Mouse (Mus musculus): Measurements from ENCODE around the gene Klhl26. TPM values are rescaled to one million over a fixed set of nuclear protein-coding genes. Genes with fewer than 3 reads are reported as not detected.

Klhl26 gene
- polyA plus RNA-seq, 1 experiment, result not detected

GRCm38 (mm10) chr8:70492664-70493640 is 16.2 kb upstream of the Klhl26 start, which contains the start of gene Crlf1:
Crlf1 (plus strand) TSS chr8:70493158.
- WGBS, result 1% methylated on average over 90 of the region's 93 CpGs
- H3K4me3 ChIP-seq (ENCODE audit: insufficient read depth, low read depth, low read length), result peak within 1 kb of the TSS; percentile 25
- H3K4me1 ChIP-seq (ENCODE audit: control insufficient read depth, insufficient read depth, low read length), result peaks cover 46% of the 10 kb centered on the region
- no peak within 1 kb of the TSS for H3K27ac ChIP-seq (ENCODE audit: insufficient read depth, low read depth, low read length)
- TF ChIP-seq CTCF (IDR thresholded peaks at IDR 0.05; ENCODE audit: insufficient read depth, low read depth, low read length) (no peak), POLR2A (IDR thresholded peaks at IDR 0.05; ENCODE audit: insufficient read depth, low read depth, low read length) (no peak)

- Histone ChIP-seq H3K27ac (ENCODE audit: insufficient read depth, low read depth, low read length) (no peak overlapping the region), H3K4me3 (ENCODE audit: insufficient read depth, low read depth, low read length) (no peak overlapping the region), H3K4me1 (ENCODE audit: control insufficient read depth, insufficient read depth, low read length) (peaks cover 57% of the 10 kb centered on the region)
- 18% methylated on average over 20 of the region's 20 CpGs for WGBS
- TF ChIP-seq CTCF (IDR thresholded peaks at IDR 0.05; ENCODE audit: insufficient read depth, low read depth, low read length) (no peak), POLR2A (IDR thresholded peaks at IDR 0.05; ENCODE audit: insufficient read depth, low read depth, low read length) (no peak)
These were observed 14.2 kb upstream of the Klhl26 start for GRCm38 (mm10) chr8:70490880-70491495.

GRCm38 (mm10) chr8:70490061-70490879 is 13.5 kb upstream of the Klhl26 start:
- Histone ChIP-seq H3K4me1 (ENCODE audit: control insufficient read depth, insufficient read depth, low read length) (peaks cover 58% of the 10 kb centered on the region), H3K4me3 (ENCODE audit: insufficient read depth, low read depth, low read length) (no peak overlapping the region), H3K27ac (ENCODE audit: insufficient read depth, low read depth, low read length) (no peak overlapping the region)
- no peak for TF ChIP-seq POLR2A (IDR thresholded peaks at IDR 0.05; ENCODE audit: insufficient read depth, low read depth, low read length)
- no peak for TF ChIP-seq CTCF (IDR thresholded peaks at IDR 0.05; ENCODE audit: insufficient read depth, low read depth, low read length)
- WGBS, result 40% methylated on average over 10 of the region's 10 CpGs

GRCm38 (mm10) chr8:70489576-70489975 is 12.8 kb upstream of the Klhl26 start:
- TF ChIP-seq CTCF (IDR thresholded peaks at IDR 0.05; ENCODE audit: insufficient read depth, low read depth, low read length) (no peak), POLR2A (IDR thresholded peaks at IDR 0.05; ENCODE audit: insufficient read depth, low read depth, low read length) (no peak)
- WGBS, result 4% methylated on average over 41 of the region's 41 CpGs
- H3K4me1 ChIP-seq (ENCODE audit: control insufficient read depth, insufficient read depth, low read length), result peaks cover 58% of the 10 kb centered on the region
- 0 out of 2 replicates have a peak overlapping the region, but pooled peaks have one; percentile 6 for H3K4me3 ChIP-seq (ENCODE audit: insufficient read depth, low read depth, low read length)
- H3K27ac ChIP-seq (ENCODE audit: insufficient read depth, low read depth, low read length), result no peak overlapping the region

- WGBS, result 15% methylated on average over 14 of the region's 14 CpGs
- no peak overlapping the region for H3K4me3 ChIP-seq (ENCODE audit: insufficient read depth, low read depth, low read length)
- no peak for TF ChIP-seq POLR2A (IDR thresholded peaks at IDR 0.05; ENCODE audit: insufficient read depth, low read depth, low read length)
- no peak for TF ChIP-seq CTCF (IDR thresholded peaks at IDR 0.05; ENCODE audit: insufficient read depth, low read depth, low read length)
- peaks cover 52% of the 10 kb centered on the region for H3K4me1 ChIP-seq (ENCODE audit: control insufficient read depth, insufficient read depth, low read length)
- no peak overlapping the region for H3K27ac ChIP-seq (ENCODE audit: insufficient read depth, low read depth, low read length)
These were observed 12.2 kb upstream of the Klhl26 start for GRCm38 (mm10) chr8:70488931-70489470.

- H3K4me3 ChIP-seq (ENCODE audit: insufficient read depth, low read depth, low read length), result peak overlapping the region; percentile 89
- H3K27ac ChIP-seq (ENCODE audit: insufficient read depth, low read depth, low read length), result no peak overlapping the region
- H3K4me1 ChIP-seq (ENCODE audit: control insufficient read depth, insufficient read depth, low read length), result peaks cover 44% of the 10 kb centered on the region
- 9% methylated on average over 55 of the region's 55 CpGs for WGBS
- TF ChIP-seq CTCF (IDR thresholded peaks at IDR 0.05; ENCODE audit: insufficient read depth, low read depth, low read length) (no peak), POLR2A (IDR thresholded peaks at IDR 0.05; ENCODE audit: insufficient read depth, low read depth, low read length) (no peak)
These were observed 11.4 kb upstream of the Klhl26 start for GRCm38 (mm10) chr8:70487993-70488796.

- TF ChIP-seq CTCF (IDR thresholded peaks at IDR 0.05; ENCODE audit: insufficient read depth, low read depth, low read length), result no peak
- TF ChIP-seq POLR2A (IDR thresholded peaks at IDR 0.05; ENCODE audit: insufficient read depth, low read depth, low read length), result peak; percentile 31; the same call in 1 of the 2 replicates
- H3K27ac ChIP-seq (ENCODE audit: insufficient read depth, low read depth, low read length), result peak within 1 kb of the TSS; percentile 54
- WGBS, result 7% methylated on average over 33 of the region's 33 CpGs
These were observed 10.3 kb upstream of the Klhl26 start, which contains the start of gene Tmem59l for GRCm38 (mm10) chr8:70486941-70487520. Tmem59l (minus strand) TSS chr8:70487358.

More at GRCm38 (mm10) chr8:70486941-70487520, 10.3 kb upstream of the Klhl26 start, which contains the start of gene Tmem59l:
- Histone ChIP-seq H3K4me1 (ENCODE audit: control insufficient read depth, insufficient read depth, low read length) (peaks cover 33% of the 10 kb centered on the region), H3K4me3 (ENCODE audit: insufficient read depth, low read depth, low read length) (peak within 1 kb of the TSS; percentile 89)
